Mouse (Mus musculus) C2C12 (cell line): ENCODE measurements around the gene Cyp1b1. TPM values are rescaled to one million over a fixed set of nuclear protein-coding genes. Genes with fewer than 3 reads are reported as not detected.

ENCODE experiments used
- H3K27me3 ChIP-seq: one replicate; pipeline ENCODE4 v1.6.1; 2011; ENCODE audit not compliant: control insufficient read depth, insufficient read depth, insufficient read length
- H3K36me3 ChIP-seq: one replicate; pipeline ENCODE4 v1.6.1; 2011; ENCODE audit not compliant: control insufficient read depth, insufficient read depth
- H3K4me3 ChIP-seq: one replicate; pipeline ENCODE4 v1.5.1; 2011; ENCODE audit warnings: mild to moderate bottlenecking, control low read depth; ENCODE audit not compliant: poor library complexity, insufficient read depth, severe bottlenecking
- H3K79me2 ChIP-seq: one replicate; pipeline ENCODE4 v1.6.1; 2011; ENCODE audit not compliant: control insufficient read depth, insufficient read depth
- H3K79me3 ChIP-seq: one replicate; pipeline ENCODE4 v1.6.1; 2011; ENCODE audit warnings: low read depth, control low read depth
- H3ac ChIP-seq: one replicate; pipeline ENCODE3; 2011; ENCODE audit warnings: low read depth; ENCODE audit not compliant: control insufficient read depth, insufficient read length
- CEBPB ChIP-seq: IDR thresholded peaks from one replicate; pipeline ENCODE4 v1.6.1; 2011; ENCODE audit warnings: low read depth, mild to moderate bottlenecking, control low read depth, moderate library complexity
- CTCF ChIP-seq: IDR thresholded peaks from one replicate; pipeline ENCODE4 v1.5.1; 2011; ENCODE audit not compliant: control insufficient read depth, insufficient read depth, insufficient read length
- FOSL1 ChIP-seq: IDR thresholded peaks from one replicate; pipeline ENCODE4 v1.8.0; 2011; ENCODE audit warnings: mild to moderate bottlenecking, low read length; ENCODE audit not compliant: poor library complexity, insufficient read depth, severe bottlenecking
- MAX ChIP-seq: IDR thresholded peaks from one replicate; pipeline ENCODE4 v1.6.1; 2011; ENCODE audit warnings: mild to moderate bottlenecking, control low read depth
- MYOD1 ChIP-seq: IDR thresholded peaks from one replicate; pipeline ENCODE4 v1.6.1; 2011; ENCODE audit warnings: low read depth; ENCODE audit not compliant: control insufficient read depth, insufficient read length
- MYOG ChIP-seq: IDR thresholded peaks from one replicate; pipeline ENCODE4 v1.6.1; 2011; ENCODE audit not compliant: control insufficient read depth, insufficient read length; ENCODE audit errors: extremely low read depth
- USF1 ChIP-seq: IDR thresholded peaks from one replicate; pipeline ENCODE4 v1.6.1; 2011; ENCODE audit warnings: low read depth, mild to moderate bottlenecking, control low read depth, moderate library complexity
- polyA plus RNA-seq: library from polyadenylated mRNA; unstranded; fragments of >200 nt; fragmentation: generic; extraction: Trizol; gene quantifications from one replicate; pipeline ENCODE4 v1.2.1, GENCODE M21; 2012; ENCODE audit warnings: missing spikeins

The Cyp1b1 gene
- polyA plus RNA-seq, 1 experiment: 8.8 TPM

DNA sequence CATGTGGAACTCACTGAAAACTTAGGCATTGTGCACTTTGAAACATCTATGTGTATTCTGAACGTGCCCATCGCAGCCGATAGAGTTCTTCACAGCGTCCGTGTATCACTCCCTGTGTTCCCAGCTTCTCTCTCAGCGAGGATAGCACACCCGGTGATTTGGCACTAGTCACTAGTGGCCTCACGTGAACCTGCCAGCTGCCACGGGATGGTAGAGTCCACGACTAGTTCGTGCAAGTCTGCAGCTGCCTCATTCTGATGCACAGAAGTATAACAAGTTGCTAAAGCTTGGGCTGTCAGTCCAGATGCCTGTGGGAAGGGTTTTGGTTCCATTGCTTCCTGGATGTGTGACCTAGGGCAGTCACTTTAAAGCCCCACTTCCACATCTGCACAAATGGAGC lies 32.1 kb upstream of the Cyp1b1 start:
- TF ChIP-seq MYOD1 (no peak), USF1 (no peak), FOSL1 (no peak), MAX (no peak)
- Histone ChIP-seq H3K79me2 (no peaks in the 10 kb centered on the region), H3ac (no peak overlapping the region), H3K4me3 (no peak overlapping the region), H3K27me3 (no peaks in the 10 kb centered on the region), H3K79me3 (no peaks in the 10 kb centered on the region), H3K36me3 (no peaks in the 10 kb centered on the region)

- H3K36me3 ChIP-seq: no peaks in the 10 kb centered on the region
- peak; percentile 75 for TF ChIP-seq FOSL1
- peak; percentile 64 for TF ChIP-seq MAX
- TF ChIP-seq USF1: no peak
- H3K79me3 ChIP-seq: no peaks in the 10 kb centered on the region
- H3K79me2 ChIP-seq: no peaks in the 10 kb centered on the region
- H3K4me3 ChIP-seq: no peak overlapping the region
- H3ac ChIP-seq: no peak overlapping the region
- no peaks in the 10 kb centered on the region for H3K27me3 ChIP-seq
These were observed 31.3 kb upstream of the Cyp1b1 start for GRCm38 (mm10) chr17:79746146-79746591.

DNA sequence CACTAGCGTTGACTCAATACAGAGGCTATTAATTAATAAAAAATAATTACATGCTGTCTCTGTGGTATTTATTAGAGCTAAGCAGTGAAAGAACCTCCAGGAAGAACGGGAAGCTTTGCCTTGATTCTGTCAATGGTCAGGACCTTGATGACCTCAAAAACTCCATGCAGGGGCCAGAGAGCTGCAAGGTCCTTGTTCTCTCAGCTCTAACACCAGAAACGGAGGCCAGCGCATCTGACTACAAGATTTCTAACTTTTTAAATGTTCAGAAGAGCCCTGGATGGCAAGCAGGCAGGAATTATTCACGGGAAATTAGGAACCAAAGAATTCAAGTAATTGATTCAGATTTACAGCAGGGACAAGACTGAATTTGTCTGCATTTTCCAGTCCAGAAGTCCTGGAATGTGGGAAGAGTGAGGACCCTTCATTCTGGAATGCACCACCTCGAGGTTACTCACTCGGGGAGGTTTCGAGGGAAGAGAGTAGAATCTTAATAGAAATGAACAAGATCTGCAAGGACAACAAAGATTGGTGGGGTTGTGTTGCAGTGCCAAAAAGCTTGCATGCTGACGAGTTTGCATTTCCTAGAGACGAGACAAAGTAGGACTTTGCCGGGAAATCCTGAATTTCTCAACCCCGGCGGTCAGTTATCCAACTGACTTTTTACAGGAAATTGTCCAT lies 30.3 kb upstream of the Cyp1b1 start:
- Histone ChIP-seq H3K36me3 (no peaks in the 10 kb centered on the region), H3K79me2 (no peaks in the 10 kb centered on the region), H3K27me3 (no peaks in the 10 kb centered on the region), H3ac (no peak overlapping the region), H3K4me3 (no peak overlapping the region), H3K79me3 (no peaks in the 10 kb centered on the region)
- TF ChIP-seq MYOD1 (no peak), CTCF (no peak), USF1 (no peak), FOSL1 (no peak), MYOG (no peak), MAX (no peak), CEBPB (no peak)

DNA sequence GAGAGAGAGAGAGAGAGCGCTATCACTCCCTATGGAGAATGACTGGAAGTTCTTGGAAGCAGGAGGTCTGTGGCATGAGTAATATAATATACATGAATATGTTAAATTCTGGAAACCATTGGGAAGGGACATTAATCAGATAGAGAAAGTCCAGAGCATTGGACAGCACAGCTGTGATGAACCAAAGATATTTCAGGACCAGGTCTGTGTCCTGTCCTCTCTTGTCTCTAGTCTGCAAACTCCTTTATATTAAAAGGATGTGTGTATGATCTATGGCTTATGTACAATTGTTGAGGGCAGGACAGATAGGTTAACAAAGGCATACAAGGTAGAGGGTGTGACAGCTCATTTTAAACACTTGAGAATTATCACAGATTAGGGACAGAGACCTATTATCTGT lies 28.6 kb upstream of the Cyp1b1 start:
- H3K4me3 ChIP-seq: no peak overlapping the region
- H3K79me2 ChIP-seq: no peaks in the 10 kb centered on the region
- H3K79me3 ChIP-seq: no peaks in the 10 kb centered on the region
- TF ChIP-seq MYOG (no peak), FOSL1 (no peak), CEBPB (no peak), USF1 (no peak), CTCF (no peak), MAX (no peak), MYOD1 (no peak)
- no peaks in the 10 kb centered on the region for H3K36me3 ChIP-seq
- no peaks in the 10 kb centered on the region for H3K27me3 ChIP-seq
- H3ac ChIP-seq: no peak overlapping the region

DNA sequence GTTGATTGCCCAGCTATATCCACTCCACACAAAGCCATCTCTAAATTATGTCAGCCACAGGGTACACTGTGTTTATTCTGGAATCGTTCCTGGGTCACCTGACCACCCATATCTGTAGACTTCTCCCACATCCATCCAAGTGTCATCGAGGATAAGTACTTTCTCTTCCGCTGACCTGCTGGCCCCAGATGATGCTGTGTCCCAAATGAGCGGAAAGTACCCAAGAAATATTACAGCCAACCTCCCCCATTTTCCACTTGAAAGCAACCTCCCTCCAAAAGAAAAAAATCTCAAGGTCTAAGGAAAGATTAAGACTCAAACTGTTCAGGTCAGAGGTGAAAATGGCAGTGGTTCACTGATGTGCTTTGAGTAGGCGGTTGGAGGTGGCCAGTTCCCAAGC lies 27.8 kb upstream of the Cyp1b1 start:
- Histone ChIP-seq H3K27me3 (no peaks in the 10 kb centered on the region), H3K4me3 (no peak overlapping the region), H3K79me3 (no peaks in the 10 kb centered on the region), H3K79me2 (no peaks in the 10 kb centered on the region), H3ac (no peak overlapping the region), H3K36me3 (no peaks in the 10 kb centered on the region)
- TF ChIP-seq USF1: peak; percentile 50
- no peak for TF ChIP-seq CEBPB
- TF ChIP-seq MYOD1: no peak
- no peak for TF ChIP-seq MYOG
- no peak for TF ChIP-seq FOSL1
- no peak for TF ChIP-seq MAX

DNA sequence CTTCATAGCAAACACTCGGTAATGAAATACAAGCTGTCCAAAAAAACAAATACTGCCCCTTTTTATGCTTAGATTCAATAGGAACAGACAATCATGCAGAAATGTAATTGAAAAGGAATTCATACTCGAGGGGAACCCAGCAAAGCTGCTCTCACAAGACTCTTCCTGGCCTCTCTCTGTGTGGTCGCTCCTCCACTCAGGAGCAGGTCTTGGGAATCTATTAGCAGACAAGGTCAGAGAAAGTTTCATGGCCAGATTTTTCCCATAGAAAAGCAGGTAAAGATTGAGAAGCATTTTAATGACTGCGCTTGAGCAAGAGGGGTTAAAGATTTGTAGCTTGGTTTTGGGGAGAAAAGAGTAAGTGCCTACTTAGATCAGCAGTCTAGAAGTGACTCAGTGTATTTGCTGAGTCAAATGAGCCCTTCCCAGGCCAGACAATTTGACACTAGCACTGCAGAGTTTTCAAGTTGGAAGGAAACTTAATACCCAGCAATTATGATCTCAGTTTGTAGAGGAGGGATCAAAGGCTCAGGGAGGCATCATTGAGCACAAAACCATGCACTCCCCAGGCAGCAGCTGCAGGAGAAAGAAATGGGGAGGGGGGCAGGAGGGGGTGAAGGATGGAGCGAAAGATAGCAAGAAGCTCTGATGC lies 24.1 kb upstream of the Cyp1b1 start:
- Histone ChIP-seq H3K79me3 (no peaks in the 10 kb centered on the region), H3K79me2 (no peaks in the 10 kb centered on the region), H3K4me3 (no peak overlapping the region), H3ac (no peak overlapping the region), H3K27me3 (no peaks in the 10 kb centered on the region), H3K36me3 (no peaks in the 10 kb centered on the region)
- TF ChIP-seq FOSL1: peak; percentile 29
- TF ChIP-seq MAX: no peak
- TF ChIP-seq CTCF: no peak
- peak; percentile 76 for TF ChIP-seq CEBPB
- no peak for TF ChIP-seq USF1
- TF ChIP-seq MYOG: no peak
- TF ChIP-seq MYOD1: peak; percentile 57
